Mouse (Mus musculus) liver, postnatal 0 days (tissue): ENCODE measurements around the gene Trim41.
"Not testable (repeated sequence)": the region's sequence is repeated elsewhere in the genome, so short reads cannot be mapped to it uniquely, and the experiment has no call there.

Experiments
- CTCF ChIP-seq: sonication (generic); IDR thresholded peaks from 2 replicates; pipeline ENCODE4 v1.5.1; 2016; ENCODE audit warnings: antibody characterized with exemption, low read depth
- EP300 ChIP-seq: IDR thresholded peaks from 2 replicates; pipeline ENCODE4 v1.6.1; 2016; ENCODE audit warnings: antibody characterized with exemption, low read depth, mild to moderate bottlenecking

DNA sequence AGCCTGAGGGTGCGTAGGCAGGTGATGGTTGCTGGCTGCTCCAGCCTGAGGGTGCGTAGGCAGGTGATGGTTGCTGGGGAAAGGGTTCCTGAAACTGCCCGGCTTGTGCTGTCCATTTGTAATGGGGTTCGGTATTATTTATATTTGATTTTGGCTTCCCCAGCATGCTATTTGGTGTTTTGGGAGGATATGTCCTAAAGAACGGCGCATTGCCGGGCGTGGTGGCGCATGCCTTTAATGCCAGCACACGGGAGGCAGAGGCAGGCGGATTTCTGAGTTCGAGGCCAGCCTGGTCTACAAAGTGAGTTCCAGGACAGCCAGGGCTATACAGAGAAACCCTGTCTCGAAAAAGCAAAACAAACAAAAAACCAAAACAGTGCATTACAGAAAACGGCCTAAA lies 4.1 kb upstream of the Trim41 start:
- not testable (repeated sequence) for TF ChIP-seq EP300, CTCF
